Mouse (Mus musculus): ENCODE results near the gene Fbll1.

The Fbll1 gene

DNA sequence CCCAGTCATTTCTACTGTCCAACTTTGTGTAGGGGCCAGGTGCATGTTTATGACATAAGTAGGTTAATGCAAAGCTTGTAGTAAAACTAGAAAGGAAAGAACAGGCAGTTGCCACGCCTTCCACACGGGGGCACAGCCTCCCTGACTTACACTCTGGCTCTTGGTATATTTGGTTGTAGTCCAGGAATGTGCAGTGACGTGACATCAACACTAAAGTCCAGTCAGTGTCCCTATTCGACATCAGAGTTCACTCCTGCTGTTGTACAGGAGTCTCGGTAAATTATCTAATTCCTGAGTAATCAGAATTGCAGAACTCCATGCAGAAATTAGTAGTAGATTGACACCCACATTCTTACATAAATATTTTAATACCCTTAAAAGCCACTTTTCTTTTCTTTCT lies 15.6 kb downstream of the Fbll1 start:
- no peak for DNase-seq

DNA sequence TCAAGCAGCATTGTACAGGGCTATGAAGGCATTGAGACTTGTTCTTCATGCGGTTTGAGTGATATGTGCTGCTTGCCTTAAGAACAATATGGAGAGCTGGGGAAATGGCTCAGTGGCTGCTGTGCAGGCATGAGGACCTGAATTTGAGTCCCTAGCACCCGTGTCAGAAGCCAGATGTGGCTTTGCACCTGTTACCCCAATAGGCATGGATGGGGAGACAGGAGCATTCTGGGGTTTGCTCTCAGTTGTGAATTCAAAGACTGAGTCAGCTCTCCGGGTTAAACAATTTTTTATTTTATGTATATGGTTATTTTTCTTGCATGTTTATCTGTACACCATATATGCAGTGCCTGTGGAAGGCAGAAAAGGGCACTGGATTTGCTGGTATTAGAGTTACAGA lies 16.2 kb downstream of the Fbll1 start:
- no peak for DNase-seq

DNA sequence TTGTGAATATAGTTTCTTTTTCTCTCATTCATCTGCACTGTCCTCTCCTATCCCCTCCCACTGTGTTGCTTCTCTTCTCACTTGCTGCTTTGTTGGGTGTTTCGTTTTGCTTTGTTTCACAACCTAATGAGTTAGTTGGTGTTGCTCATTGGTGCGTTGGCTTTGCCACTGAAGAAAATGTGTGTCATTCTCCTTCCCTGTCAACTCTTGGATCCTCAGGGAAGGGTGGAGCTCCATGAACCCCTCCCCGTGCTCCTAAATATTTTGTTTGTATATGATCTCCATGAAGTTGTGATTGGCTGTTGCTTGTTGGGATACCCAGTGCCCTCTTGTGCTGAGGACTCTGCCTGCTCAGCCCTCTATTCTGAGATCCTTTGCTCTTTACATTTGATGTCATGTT lies 18.3 kb downstream of the Fbll1 start:
- DNase-seq = no peak

- DNase-seq = peak in 1 of 2 experiments; percentile 19
Measured at GRCm38 (mm10) chr11:35776452-35776851, 22.2 kb downstream of the Fbll1 start.

- no peak for DNase-seq
Measured at GRCm38 (mm10) chr11:35775606-35776005, 23.1 kb downstream of the Fbll1 start.

GRCm38 (mm10) chr11:35770741-35771504 lies 27.8 kb downstream of the Fbll1 start:
- no peak for DNase-seq

GRCm38 (mm10) chr11:35769746-35770437 lies 28.8 kb downstream of the Fbll1 start:
- DNase-seq = peak in 1 of 2 experiments; percentile 70

DNA sequence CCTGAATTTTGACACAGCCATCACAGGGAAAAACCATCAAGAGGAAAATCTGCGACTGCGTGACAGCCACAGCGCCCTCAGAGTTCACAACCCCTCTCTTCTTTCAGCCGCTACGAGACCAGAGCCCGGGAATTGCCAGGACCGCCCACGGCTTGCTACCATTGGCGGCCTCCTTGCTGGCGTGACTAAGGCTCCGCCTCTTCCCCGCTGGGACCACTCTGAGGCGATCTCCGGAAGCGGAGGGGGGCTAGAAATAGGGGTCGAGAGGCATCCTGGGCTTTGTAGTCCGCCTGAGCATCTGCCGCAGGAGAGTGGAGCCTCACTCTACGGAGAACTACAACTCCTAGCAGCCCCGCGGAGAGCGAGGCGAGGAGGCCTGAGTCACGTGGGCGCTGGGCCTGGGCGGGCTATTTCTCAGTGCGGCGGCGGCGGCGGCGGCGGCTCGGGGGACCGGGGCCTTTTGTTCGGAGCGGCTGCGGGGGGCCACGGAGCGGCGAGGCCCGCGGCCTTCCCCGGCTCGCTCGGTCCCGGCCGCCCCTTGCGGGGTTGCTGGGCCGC lies 29.4 kb downstream of the Fbll1 start, which contains the start of gene Pank3:
Pank3 (plus strand) TSS at position 297 of the 558 bp plus-strand sequence.
- peak; percentile 99 for DNase-seq

DNA sequence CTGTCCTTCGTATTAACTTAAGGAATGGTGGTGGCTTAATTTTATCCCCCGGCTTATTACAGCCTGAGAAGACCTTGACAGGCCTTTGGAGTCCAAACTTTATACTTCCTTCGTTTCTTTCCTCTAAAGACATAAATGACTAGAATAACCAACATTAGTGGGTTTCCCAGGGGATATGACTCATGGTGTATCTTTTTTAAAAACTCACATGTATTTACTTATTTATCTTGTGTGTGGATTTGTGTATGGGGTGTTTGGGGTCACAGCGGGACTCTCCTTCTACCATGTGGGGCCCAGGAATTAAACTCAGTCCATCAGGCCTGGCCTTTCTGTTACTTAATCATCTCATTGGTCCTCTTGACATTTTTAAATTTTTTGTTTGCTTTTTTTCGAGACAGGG lies 31.8 kb downstream of the Fbll1 start:
- DNase-seq = no peak

DNA sequence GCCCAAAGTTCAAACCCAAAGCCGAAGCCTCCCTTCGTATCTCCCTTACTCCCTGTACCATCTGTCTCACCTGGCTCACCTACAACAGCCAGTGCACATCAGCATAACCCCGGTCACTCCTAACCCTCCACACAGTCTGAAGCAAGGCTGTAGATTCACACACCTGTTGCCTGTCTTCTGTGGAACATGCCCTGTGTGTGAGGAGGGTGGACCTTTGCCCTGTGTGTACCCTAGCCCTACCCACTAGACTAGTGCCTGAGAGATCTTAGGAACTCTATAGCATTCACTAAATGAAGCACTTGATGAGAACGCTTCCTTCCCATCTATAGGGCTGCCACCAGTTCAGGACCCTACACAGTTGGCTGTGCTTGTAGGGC lies 38.1 kb downstream of the Fbll1 start:
- no peak for DNase-seq

GRCm38 (mm10) chr11:35760001-35760626 lies 38.6 kb downstream of the Fbll1 start:
- no peak for DNase-seq

DNA sequence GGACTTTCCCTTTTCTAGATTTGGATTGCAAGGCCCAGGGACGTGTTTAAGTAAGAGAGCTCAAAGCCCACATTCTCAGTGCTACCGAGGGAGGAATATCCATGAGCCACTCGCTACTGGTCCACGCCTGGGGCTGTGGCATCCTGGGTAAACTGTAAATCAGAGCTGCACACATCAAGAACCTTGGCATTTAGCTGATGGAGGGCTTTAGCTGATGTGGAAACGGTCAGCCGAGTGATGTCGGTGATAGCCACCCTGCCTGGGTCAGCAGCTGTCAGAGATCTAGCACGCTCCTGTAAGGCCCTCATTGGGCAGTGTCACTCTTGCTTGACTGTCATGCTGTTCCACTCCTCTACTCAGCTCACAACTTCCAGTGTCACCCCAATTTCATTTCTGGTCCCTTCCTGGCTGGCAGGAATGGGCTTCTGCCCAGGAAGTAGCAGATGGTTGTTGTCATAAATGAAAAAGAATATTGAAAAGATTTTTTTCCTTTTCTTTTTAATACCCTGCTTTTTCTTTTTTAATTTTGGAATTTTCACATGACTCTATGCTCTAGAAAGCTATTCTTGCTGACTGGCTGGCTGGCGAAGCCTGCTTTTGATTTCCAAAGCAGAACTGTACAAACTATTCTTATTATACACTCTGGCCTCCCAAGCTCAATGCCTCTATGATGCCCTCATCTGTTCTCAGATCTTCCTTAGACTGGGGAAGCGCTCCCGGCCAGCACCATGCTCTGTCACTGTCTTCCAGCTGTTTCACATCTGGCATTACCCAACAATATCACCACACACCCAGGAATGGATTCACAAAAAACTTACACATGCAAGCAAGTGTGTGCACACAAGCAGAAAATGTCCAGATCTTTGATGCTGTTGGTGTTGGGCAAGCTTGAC lies 42.0 kb downstream of the Fbll1 start:
- DNase-seq = peak in 1 of 2 experiments; percentile 14

GRCm38 (mm10) chr11:35755546-35755945 lies 43.1 kb downstream of the Fbll1 start:
- no peak for DNase-seq

GRCm38 (mm10) chr11:35754906-35755418 lies 43.7 kb downstream of the Fbll1 start:
- DNase-seq = no peak

- peak; percentile 88 to 92 for DNase-seq
Measured at GRCm38 (mm10) chr11:35750578-35750977, 48.1 kb downstream of the Fbll1 start.

Data from lung, adult 18-20 months (tissue).